Mouse (Mus musculus): ENCODE measurements around the gene Nabp1. TPM values are rescaled to one million over a fixed set of nuclear protein-coding genes. Genes with fewer than 3 reads are reported as not detected.

Nabp1 gene
- polyA plus RNA-seq (2012; fragmentation: generic; extraction: Trizol), result 21.2 TPM

DNA sequence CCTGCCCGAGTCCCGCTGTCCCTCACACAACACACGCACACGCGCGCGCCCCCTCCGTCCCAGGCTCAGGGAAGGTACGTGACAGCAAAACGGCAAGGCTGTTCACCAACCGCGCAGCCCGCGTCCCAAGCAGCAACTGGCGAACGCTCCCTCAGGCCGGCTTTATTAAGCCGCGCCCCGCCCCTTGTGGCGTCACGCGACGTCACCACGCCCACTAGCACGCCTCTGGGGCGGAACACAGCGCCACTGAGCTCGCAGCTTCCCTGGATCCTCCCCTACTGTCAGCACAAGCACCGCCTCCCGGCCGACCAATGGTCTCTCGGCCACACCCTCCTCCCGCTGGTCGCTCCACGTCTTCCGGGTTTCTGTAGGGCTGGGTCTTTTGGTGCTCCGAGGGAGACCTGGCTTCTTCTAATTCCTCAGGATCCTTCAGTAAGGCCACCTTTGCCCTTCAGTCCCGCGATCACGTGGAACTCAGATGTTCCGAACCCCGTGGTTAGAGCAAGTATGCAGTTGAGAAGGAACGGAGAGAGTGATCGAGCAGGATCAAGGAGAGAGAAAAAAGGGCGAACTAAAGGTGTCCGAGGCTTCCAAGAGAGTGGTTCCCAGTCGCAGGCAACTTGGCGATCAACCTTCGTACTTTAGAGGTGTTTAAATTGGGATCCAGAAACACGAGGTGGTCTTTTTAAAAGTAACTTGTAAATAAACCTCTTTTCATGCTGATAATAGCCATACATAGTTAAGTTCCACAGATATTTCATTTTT, at the start of gene Nabp1:
Nabp1 (minus strand) TSS at position 164 of the 765 bp plus-strand sequence.
- Histone ChIP-seq H3K4me2 (ENCODE audit: low read depth) (peak within 1 kb of the TSS; percentile 87), H3K4me3 (peak within 1 kb of the TSS; percentile 91), H3K27me3 (ENCODE audit: control insufficient read depth, insufficient read depth, insufficient read length) (no peaks in the 10 kb centered on the region), H3K79me2 (ENCODE audit: control insufficient read depth, insufficient read depth) (peaks cover 17% of the 10 kb centered on the region), H3K36me3 (ENCODE audit: control insufficient read depth, insufficient read depth) (peaks cover 12% of the 10 kb centered on the region), H3ac (ENCODE audit: control insufficient read depth, insufficient read length) (peak within 1 kb of the TSS; percentile 66)
- no peak for TF ChIP-seq CEBPB (IDR thresholded peaks at IDR 0.05; ENCODE audit: insufficient read depth, poor library complexity, severe bottlenecking)
- TF ChIP-seq POLR2AphosphoS2 (IDR thresholded peaks at IDR 0.05; ENCODE audit: insufficient read length, low read depth), result peak; percentile 100
- peak in 2 of 3 experiments; percentile 77 to 91 for TF ChIP-seq MYOG (IDR thresholded peaks at IDR 0.05; ENCODE audit: control insufficient read depth in 1 of 3, insufficient read depth in 1 of 3, insufficient read length in 2 of 3, low read depth in 2 of 3)
- TF ChIP-seq MYOD1 (IDR thresholded peaks at IDR 0.05; ENCODE audit: control insufficient read depth in 1 of 3, insufficient read length in 2 of 3, low read depth in 2 of 3), result peak in 2 of 3 experiments; percentile 70 to 83
- peak; percentile 54 for TF ChIP-seq E2F4 (IDR thresholded peaks at IDR 0.05; ENCODE audit: insufficient read depth)
- TF ChIP-seq USF1 (IDR thresholded peaks at IDR 0.05; ENCODE audit: low read depth), result peak; percentile 40
- peak; percentile 71 for TF ChIP-seq REST (IDR thresholded peaks at IDR 0.05; ENCODE audit: insufficient read depth, insufficient read length)
- no peak for TF ChIP-seq MAX (IDR thresholded peaks at IDR 0.05; ENCODE audit: low read depth)
- TF ChIP-seq TCF3 (IDR thresholded peaks at IDR 0.05; ENCODE audit: insufficient read length, low read depth), result peak; percentile 80
- TF ChIP-seq POLR2A (IDR thresholded peaks at IDR 0.05; ENCODE audit: insufficient read length, low read depth), result peak; percentile 100
- TF ChIP-seq TCF12 (IDR thresholded peaks at IDR 0.05; ENCODE audit: insufficient read depth, poor library complexity, severe bottlenecking), result no peak
- TF ChIP-seq SRF (IDR thresholded peaks at IDR 0.05; ENCODE audit: control insufficient read depth, insufficient read length, low read depth), result peak; percentile 79

DNA sequence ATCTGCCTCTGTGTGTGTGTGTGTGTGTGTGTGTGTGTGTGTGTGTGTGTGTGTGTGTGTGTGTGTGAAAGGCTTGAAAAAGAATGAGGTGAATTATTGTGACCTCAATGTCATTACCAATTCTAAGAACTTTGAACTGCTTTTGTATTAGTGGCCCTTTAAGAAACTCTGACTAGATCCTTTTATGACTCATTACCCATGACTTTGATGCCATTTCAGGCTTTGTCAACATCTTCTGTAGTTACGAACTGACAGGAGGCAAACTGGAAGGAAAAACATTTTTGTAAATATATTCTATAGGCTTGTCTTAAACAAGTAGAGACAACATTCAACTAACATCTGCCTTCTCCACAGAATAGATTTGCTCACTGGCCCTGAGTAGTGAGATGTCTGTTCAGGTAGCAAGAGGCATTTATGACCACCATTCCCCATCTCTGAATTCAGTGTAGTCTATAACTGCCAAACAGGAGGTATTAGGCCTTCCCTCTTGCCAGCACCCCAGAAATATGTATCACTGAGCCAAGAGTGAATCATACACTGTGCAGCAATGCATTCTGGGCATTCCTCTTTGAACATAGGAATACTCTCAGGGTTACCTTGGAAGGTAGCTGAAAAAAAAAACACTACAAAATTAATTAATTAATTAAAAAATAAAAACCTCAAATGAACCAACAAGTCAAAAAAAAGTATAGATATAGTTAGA, 47.5 kb upstream of the Nabp1 start:
- H3K4me3 ChIP-seq, result no peak overlapping the region
- no peak overlapping the region for H3ac ChIP-seq (ENCODE audit: control insufficient read depth, insufficient read length)
- no peaks in the 10 kb centered on the region for H3K36me3 ChIP-seq (ENCODE audit: control insufficient read depth, insufficient read depth)
- no peaks in the 10 kb centered on the region for H3K79me2 ChIP-seq (ENCODE audit: control insufficient read depth, insufficient read depth)
- no peak for TF ChIP-seq TCF12 (IDR thresholded peaks at IDR 0.05; ENCODE audit: insufficient read depth, poor library complexity, severe bottlenecking)
- H3K4me2 ChIP-seq (ENCODE audit: low read depth), result peak overlapping the region; percentile 38
- no peaks in the 10 kb centered on the region for H3K27me3 ChIP-seq (ENCODE audit: control insufficient read depth, insufficient read depth, insufficient read length)

- Histone ChIP-seq H3ac (ENCODE audit: control insufficient read depth, insufficient read length) (no peak overlapping the region), H3K4me2 (ENCODE audit: low read depth) (no peak overlapping the region), H3K36me3 (ENCODE audit: control insufficient read depth, insufficient read depth) (no peaks in the 10 kb centered on the region), H3K27me3 (ENCODE audit: control insufficient read depth, insufficient read depth, insufficient read length) (no peaks in the 10 kb centered on the region), H3K4me3 (no peak overlapping the region), H3K79me2 (ENCODE audit: control insufficient read depth, insufficient read depth) (no peaks in the 10 kb centered on the region)
- no peak for TF ChIP-seq REST (IDR thresholded peaks at IDR 0.05; ENCODE audit: insufficient read depth, insufficient read length)
- no peak for TF ChIP-seq MYOG (IDR thresholded peaks at IDR 0.05; ENCODE audit: control insufficient read depth in 1 of 3, insufficient read depth in 1 of 3, insufficient read length in 2 of 3, low read depth in 2 of 3)
- TF ChIP-seq TCF12 (IDR thresholded peaks at IDR 0.05; ENCODE audit: insufficient read depth, poor library complexity, severe bottlenecking), result no peak
- no peak for TF ChIP-seq POLR2A (IDR thresholded peaks at IDR 0.05; ENCODE audit: insufficient read length, low read depth)
- no peak for TF ChIP-seq CEBPB (IDR thresholded peaks at IDR 0.05; ENCODE audit: insufficient read depth, poor library complexity, severe bottlenecking)
- no peak for TF ChIP-seq MAX (IDR thresholded peaks at IDR 0.05; ENCODE audit: low read depth)
- TF ChIP-seq TCF3 (IDR thresholded peaks at IDR 0.05; ENCODE audit: insufficient read length, low read depth), result no peak
- TF ChIP-seq SRF (IDR thresholded peaks at IDR 0.05; ENCODE audit: control insufficient read depth, insufficient read length, low read depth), result no peak
Measured at GRCm38 (mm10) chr1:51521651-51522050, 43.4 kb upstream of the Nabp1 start.

DNA sequence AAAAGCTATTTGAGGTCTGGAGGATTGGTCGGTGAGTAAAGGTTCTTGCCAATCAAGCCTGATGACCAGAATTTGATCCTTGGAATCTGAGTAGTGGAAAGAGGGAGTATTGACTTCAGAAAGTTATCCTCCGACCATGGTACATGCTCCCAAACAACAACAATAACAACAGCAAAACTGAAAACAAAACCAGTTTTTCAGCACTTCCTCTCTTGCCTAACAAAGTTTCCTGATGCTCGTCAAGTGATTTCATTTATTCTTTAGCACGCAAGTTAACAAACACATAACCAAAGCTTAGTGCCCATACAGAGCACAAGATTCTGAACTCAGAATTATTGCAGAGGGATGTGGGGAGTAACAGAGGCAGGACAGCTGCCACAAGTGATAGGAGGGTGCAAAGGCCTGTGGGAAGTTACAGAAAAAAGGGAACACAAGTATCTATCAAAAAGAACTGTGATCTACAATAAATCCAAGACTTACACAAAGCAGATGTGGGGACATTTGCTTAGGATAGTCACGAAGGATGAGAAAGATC, 42.1 kb upstream of the Nabp1 start:
- no peak for TF ChIP-seq REST (IDR thresholded peaks at IDR 0.05; ENCODE audit: insufficient read depth, insufficient read length)
- no peak for TF ChIP-seq CEBPB (IDR thresholded peaks at IDR 0.05; ENCODE audit: insufficient read depth, poor library complexity, severe bottlenecking)
- no peak for TF ChIP-seq TCF3 (IDR thresholded peaks at IDR 0.05; ENCODE audit: insufficient read length, low read depth)
- TF ChIP-seq MYOD1 (IDR thresholded peaks at IDR 0.05; ENCODE audit: control insufficient read depth in 1 of 3, insufficient read length in 2 of 3, low read depth in 2 of 3), result no peak
- no peak for TF ChIP-seq POLR2AphosphoS2 (IDR thresholded peaks at IDR 0.05; ENCODE audit: insufficient read length, low read depth)
- TF ChIP-seq TCF12 (IDR thresholded peaks at IDR 0.05; ENCODE audit: insufficient read depth, poor library complexity, severe bottlenecking), result no peak
- TF ChIP-seq MYOG (IDR thresholded peaks at IDR 0.05; ENCODE audit: control insufficient read depth in 1 of 3, insufficient read depth in 1 of 3, insufficient read length in 2 of 3, low read depth in 2 of 3), result no peak
- TF ChIP-seq POLR2A (IDR thresholded peaks at IDR 0.05; ENCODE audit: insufficient read length, low read depth), result no peak
- TF ChIP-seq E2F4 (IDR thresholded peaks at IDR 0.05; ENCODE audit: insufficient read depth), result no peak
- no peak for TF ChIP-seq USF1 (IDR thresholded peaks at IDR 0.05; ENCODE audit: low read depth)
- TF ChIP-seq MAX (IDR thresholded peaks at IDR 0.05; ENCODE audit: low read depth), result no peak
- no peak for TF ChIP-seq SRF (IDR thresholded peaks at IDR 0.05; ENCODE audit: control insufficient read depth, insufficient read length, low read depth)
- no peaks in the 10 kb centered on the region for H3K79me2 ChIP-seq (ENCODE audit: control insufficient read depth, insufficient read depth)
- H3K27me3 ChIP-seq (ENCODE audit: control insufficient read depth, insufficient read depth, insufficient read length), result no peaks in the 10 kb centered on the region
- H3K4me3 ChIP-seq, result no peak overlapping the region
- no peak overlapping the region for H3K4me2 ChIP-seq (ENCODE audit: low read depth)
- H3ac ChIP-seq (ENCODE audit: control insufficient read depth, insufficient read length), result no peak overlapping the region
- H3K36me3 ChIP-seq (ENCODE audit: control insufficient read depth, insufficient read depth), result no peaks in the 10 kb centered on the region
